Mouse (Mus musculus) heart, postnatal 36 days (tissue): ENCODE results near the gene Gm5414. TPM values are rescaled to one million over a fixed set of nuclear protein-coding genes. Genes with fewer than 3 reads are reported as not detected.

Experiments used
- DNase-seq, 2 experiments: peaks; one replicate each; pipeline ENCODE4 v3.0.0; 2021 to 2022
- intact Hi-C: fragments of 180-260 bp; cut with DNase I; formaldehyde crosslinking; loops from one replicate; pipeline ENCODE4 v1.15.1; 2025
- microRNA-seq, 2 experiments: library from miRNA; unstranded; fragments of <30 nt; microRNA quantifications; one replicate each; pipeline ENCODE4 v1.2.0; 2021; ENCODE audit warnings: borderline number of aligned reads in 2 of 2
- total RNA-seq, 2 experiments: library from RNA; stranded (reverse); gene quantifications; 2 replicates each; pipeline ENCODE4 v1.2.3; 2021

The Gm5414 gene
- not detected for total RNA-seq

DNA sequence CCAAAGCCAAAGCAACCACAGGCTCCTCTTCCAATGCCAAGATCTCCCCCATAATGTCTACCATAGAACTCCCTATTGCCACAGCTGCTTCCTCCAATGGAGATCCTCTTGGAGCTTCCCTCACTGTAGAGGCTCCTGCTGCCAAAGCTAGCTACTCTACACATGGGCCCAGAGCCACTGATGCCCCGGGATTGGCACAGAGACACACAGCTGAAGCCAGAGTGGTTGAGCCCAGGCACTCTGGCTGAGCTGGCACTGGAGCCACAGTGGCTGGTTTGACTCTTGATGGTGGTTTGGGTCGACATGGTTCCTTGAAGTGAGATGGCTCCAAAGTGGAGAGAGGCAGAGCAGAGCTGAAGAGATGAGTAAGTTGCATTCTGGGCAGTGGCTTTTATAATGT, at the start of gene Gm5414:
Gm5414 (minus strand) TSS at position 305 of the 400 bp plus-strand sequence.
- intact Hi-C loops, result no loop called here
- DNase-seq, result no peak

DNA sequence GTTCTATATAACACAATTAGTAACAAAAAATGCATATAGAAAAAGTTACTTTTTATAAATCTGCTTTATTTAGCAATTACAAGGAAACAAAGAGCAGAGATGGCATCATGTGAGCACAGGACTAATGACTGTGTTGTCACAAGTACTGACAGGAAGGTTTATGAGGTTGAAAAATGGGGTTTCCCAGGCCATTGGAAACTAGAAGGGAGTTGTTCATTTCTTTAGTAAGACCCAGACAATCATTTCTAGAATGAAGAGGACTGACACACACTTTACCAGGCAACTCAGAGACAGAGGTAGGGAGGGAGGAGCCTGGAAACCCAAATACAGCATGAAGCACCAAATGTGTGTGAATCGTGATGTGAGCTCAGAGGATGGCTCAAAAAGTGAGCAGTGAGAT, 48.0 kb upstream of the Gm5414 start:
- DNase-seq, result no peak
- intact Hi-C loops, result no loop called here

GRCm38 (mm10) chr15:101652736-101653265, 24.8 kb upstream of the Gm5414 start:
- intact Hi-C loops, result no loop called here
- no peak for DNase-seq

GRCm38 (mm10) chr15:101647280-101647679, 19.3 kb upstream of the Gm5414 start, which contains the start of gene Gm5478:
TSS of gene Gm5478 (minus strand) at chr15:101647380.
- no peak for DNase-seq
- intact Hi-C loops, result no loop called here

DNA sequence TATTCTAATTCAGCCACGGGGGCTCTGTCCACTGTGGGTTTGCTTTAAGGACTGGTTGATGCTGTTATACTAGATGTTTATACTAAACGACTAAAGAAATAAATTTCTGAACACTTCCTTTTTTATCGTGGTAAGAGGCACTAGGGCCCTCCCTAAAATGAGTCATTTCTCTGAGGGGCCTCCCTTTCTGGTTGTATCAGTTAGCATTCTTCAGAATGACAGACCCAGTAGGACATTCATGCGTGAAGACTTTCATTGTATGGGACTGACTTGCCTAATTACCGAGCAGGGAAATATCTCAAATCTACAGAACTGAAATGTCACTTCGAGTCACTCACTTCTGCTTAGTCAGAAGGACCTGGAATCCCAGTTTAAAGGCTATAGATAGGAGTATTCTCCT, 28.9 kb downstream of the Gm5414 start:
- intact Hi-C loops, result no loop called here
- no peak for DNase-seq

DNA sequence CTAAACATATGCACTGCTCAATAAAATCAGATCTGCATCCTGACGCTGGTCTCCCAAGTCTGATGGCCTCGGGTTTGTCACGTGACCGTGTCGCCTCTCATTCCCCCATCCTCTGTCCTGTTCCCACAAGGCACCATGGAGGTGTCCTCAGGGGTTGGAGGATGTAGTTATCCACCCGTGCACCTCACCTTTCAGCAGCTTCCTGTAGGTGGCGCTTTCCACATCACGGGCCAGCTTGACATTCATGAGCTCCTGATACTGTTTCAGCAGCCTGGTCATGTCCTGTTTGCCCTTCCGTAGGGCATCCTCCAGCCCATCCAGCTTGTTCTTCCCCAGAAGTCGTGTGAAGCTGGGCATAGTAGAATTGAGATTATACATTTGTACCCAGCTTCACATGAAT, 39.8 kb downstream of the Gm5414 start:
- intact Hi-C loops, result no loop called here
- DNase-seq, result no peak

DNA sequence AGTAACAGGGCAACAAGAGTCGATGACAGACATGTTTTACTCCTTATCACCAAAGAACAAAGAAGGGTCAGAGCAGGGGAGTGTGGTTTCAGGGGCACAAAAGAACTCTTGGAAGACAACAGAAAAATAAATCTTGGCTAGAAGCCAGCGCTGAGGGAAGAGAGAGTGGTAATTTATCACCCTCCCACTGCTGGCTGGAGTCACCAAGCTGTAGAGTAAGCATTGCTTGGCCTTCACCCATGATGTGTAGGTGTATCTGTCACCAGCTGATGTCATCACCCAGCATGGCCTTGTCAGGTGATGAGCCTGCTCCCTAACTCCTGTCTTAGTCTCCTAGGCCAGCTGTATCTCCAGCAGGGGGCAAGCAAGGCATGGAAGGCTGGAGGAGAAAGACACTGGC, 43.5 kb downstream of the Gm5414 start:
- intact Hi-C loops, result no loop called here
- DNase-seq, result no peak

DNA sequence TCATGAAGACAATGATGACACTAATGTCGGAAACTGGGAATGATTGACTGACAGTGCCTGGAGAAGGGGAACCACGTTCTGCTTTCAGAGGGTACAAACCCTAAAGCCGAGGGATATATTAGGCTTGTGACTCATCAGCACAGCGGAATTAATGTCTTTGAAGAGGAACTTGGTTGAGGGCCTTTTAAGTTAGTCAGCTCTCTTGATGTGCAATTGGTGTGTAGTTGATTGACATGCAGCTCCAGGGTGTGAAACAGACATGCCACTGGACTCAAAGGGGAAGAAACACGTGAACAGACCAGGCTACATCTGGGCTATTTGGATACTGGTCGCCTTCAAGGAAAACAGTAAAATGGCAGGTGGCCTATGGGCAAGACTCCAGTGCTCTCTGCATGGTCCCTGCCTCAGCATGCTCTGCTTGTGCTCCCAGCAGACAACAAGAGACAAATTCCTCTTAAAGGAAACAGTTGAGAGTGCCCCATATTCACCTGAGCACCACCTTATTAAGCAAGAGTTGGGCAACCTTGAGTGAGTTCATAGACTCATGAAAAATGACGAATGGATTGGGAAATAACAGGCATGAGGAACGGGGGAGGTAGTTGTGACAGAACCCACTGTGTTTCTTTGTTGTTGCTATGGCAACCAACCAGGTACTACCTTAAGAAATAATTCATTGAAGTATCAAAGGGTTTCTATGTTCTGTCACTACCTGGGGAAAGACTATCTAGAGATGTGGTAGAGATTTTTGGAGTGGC, 44.6 kb downstream of the Gm5414 start:
- intact Hi-C loops, result no loop called here
- DNase-seq, result no peak

GRCm38 (mm10) chr15:101581701-101582100, 46.3 kb downstream of the Gm5414 start:
- intact Hi-C loops, result no loop called here
- DNase-seq, result no peak

DNA sequence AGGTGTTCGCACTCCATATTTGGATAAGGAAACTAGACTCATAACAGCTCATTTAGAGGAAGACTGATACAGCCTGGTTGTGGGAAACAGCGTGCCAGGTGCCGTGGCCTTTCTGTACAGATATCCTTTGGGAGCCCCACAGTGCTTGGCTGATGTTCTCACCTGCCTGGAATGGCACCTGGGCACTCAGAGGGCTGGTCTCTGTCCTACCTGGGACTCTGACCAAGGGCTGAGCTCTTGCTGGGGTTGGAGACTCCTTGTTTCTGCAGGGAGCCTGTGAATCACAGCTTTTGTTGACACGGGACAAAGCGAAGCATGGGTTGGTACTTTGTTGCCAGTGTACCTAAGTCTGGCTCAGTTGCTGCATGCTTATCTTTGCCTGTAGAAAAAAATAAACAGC, 52.5 kb downstream of the Gm5414 start:
- no peak for DNase-seq
- intact Hi-C loops, result no loop called here

Small RNAs within 50 kb of the gene (microRNA-seq; reads per million reads assigned to microRNA genes)
- gene Gm44383 (0 reads per million in 2 experiments), gene Gm44479 (0 reads per million in 2 experiments)

Other genes with a start within 250 kb of the Gm5414 start
- gene Krt7, start 217.1 kb downstream of the Gm5414 start, total RNA-seq, result 1 to 10 TPM; 2.1 to 2.9 TPM
- not detected for gene Krt87, start 189.4 kb downstream of the Gm5414 start, total RNA-seq
- gene Krt88, start 180.4 kb downstream of the Gm5414 start, total RNA-seq, result not detected
- gene Krt81, start 164.4 kb downstream of the Gm5414 start, total RNA-seq, result not detected
- gene Krt86, start 154.7 kb downstream of the Gm5414 start, total RNA-seq, result not detected
- gene Krt83, start 136.7 kb downstream of the Gm5414 start, total RNA-seq, result not detected
- not detected for gene Gm49425, start 110.9 kb downstream of the Gm5414 start, total RNA-seq
- not detected for gene Krt84, start 95.4 kb downstream of the Gm5414 start, total RNA-seq
- gene Krt82, start 77.5 kb downstream of the Gm5414 start, total RNA-seq, result not detected
- not detected for gene Krt90, start 65.2 kb downstream of the Gm5414 start, total RNA-seq
- not detected for gene Krt75, start 54.3 kb downstream of the Gm5414 start, total RNA-seq
- not detected for gene Gm5478, start 19.2 kb upstream of the Gm5414 start, total RNA-seq
- gene Krt6b, start 52.1 kb upstream of the Gm5414 start, total RNA-seq, result not detected
- gene Krt6a, start 66.1 kb upstream of the Gm5414 start, total RNA-seq, result not detected
- not detected for gene Krt5, start 84.7 kb upstream of the Gm5414 start, total RNA-seq
- gene Krt71, start 114.9 kb upstream of the Gm5414 start, total RNA-seq, result not detected
- gene Krt72, start 158.3 kb upstream of the Gm5414 start, total RNA-seq, result not detected
- gene Krt73, start 174.2 kb upstream of the Gm5414 start, total RNA-seq, result not detected
- not detected for gene Krt2, start 190.0 kb upstream of the Gm5414 start, total RNA-seq
- gene Krt1, start 222.6 kb upstream of the Gm5414 start, total RNA-seq, result not detected
- not detected for gene Krt77, start 241.5 kb upstream of the Gm5414 start, total RNA-seq